Mouse (Mus musculus) G1E (cell line): ENCODE measurements at regions not wholly inside any gene's neighbourhood (a gene's known extent, or its start where the extent isn't known, plus 50 kb on each side); places are given as distances from the start of the nearest gene placed in this dataset.

Experiments used
- ATAC-seq: 2 replicates; pipeline ENCODE4 v1.8.0; 2016; ENCODE audit warnings: mild to moderate bottlenecking; ENCODE audit not compliant: insufficient number of reproducible peaks, poor library complexity, low FRiP score, severe bottlenecking; ENCODE audit errors: extremely low read depth
- DNase-seq: peaks from one replicate; pipeline ENCODE4 v3.0.0; 2012; ENCODE audit warnings: low spot score
- H3K27me3 ChIP-seq: 2 replicates; pipeline ENCODE4 v1.6.1; 2012; ENCODE audit warnings: mild to moderate bottlenecking, low read length, inconsistent platforms; ENCODE audit not compliant: insufficient read depth
- H3K36me3 ChIP-seq: replicated peaks from 2 replicates; pipeline ENCODE3; 2012; ENCODE audit warnings: mild to moderate bottlenecking, inconsistent platforms
- H3K4me1 ChIP-seq: 2 replicates; pipeline ENCODE4 v1.6.1; 2012; ENCODE audit warnings: low read depth, low read length, inconsistent platforms, mixed read lengths; ENCODE audit not compliant: insufficient read depth
- H3K4me3 ChIP-seq: 2 replicates; pipeline ENCODE4 v1.5.1; 2012; ENCODE audit warnings: low read depth, mild to moderate bottlenecking, inconsistent platforms, low read length, moderate library complexity, mixed read lengths
- H3K9me3 ChIP-seq: replicated peaks from 2 replicates; pipeline ENCODE4 v1.6.1; 2012; ENCODE audit warnings: inconsistent platforms
- CTCF ChIP-seq: IDR thresholded peaks from 2 replicates; pipeline ENCODE4 v1.5.1; 2012; ENCODE audit warnings: low read depth, low read length, inconsistent platforms, mixed read lengths
- GATA1 ChIP-seq: IDR thresholded peaks from 2 replicates; pipeline ENCODE4 v1.6.1; 2012; ENCODE audit warnings: borderline replicate concordance, low read length, inconsistent platforms, mixed read lengths
- GATA2 ChIP-seq: IDR thresholded peaks from 2 replicates; pipeline ENCODE4 v1.6.1; 2012; ENCODE audit warnings: low read depth, low read length, inconsistent platforms, borderline replicate concordance
- POLR2AphosphoS5 ChIP-seq: IDR thresholded peaks from 2 replicates; pipeline ENCODE4 v1.6.1; 2012; ENCODE audit warnings: low read depth, low read length, inconsistent platforms; ENCODE audit not compliant: insufficient replicate concordance
- TAL1 ChIP-seq: conservative IDR thresholded peaks from 2 replicates; pipeline ENCODE4 v1.6.1; 2012; ENCODE audit warnings: low read depth, low read length, inconsistent platforms, mixed read lengths

GRCm38 (mm10) chr7:136402688-136403597, 491.5 kb upstream of the Mgmt start:
- H3K4me3 ChIP-seq = no peak overlapping the region
- DNase-seq (no peak), ATAC-seq (no peak)
- H3K9me3 ChIP-seq = peaks cover 65% of the 10 kb centered on the region
- no peak for TF ChIP-seq GATA1
- no peak for TF ChIP-seq GATA2
- no peak for TF ChIP-seq POLR2AphosphoS5
- TF ChIP-seq CTCF = no peak
- no peak for TF ChIP-seq TAL1
- no peaks in the 10 kb centered on the region for H3K4me1 ChIP-seq
- H3K36me3 ChIP-seq = no peaks in the 10 kb centered on the region
- H3K27me3 ChIP-seq = no peaks in the 10 kb centered on the region

GRCm38 (mm10) chr7:136405391-136405790, 489.0 kb upstream of the Mgmt start:
- no peaks in the 10 kb centered on the region for H3K27me3 ChIP-seq
- no peak for TF ChIP-seq POLR2AphosphoS5
- TF ChIP-seq GATA1 = no peak
- TF ChIP-seq CTCF = no peak
- no peak for TF ChIP-seq GATA2
- TF ChIP-seq TAL1 = no peak
- H3K9me3 ChIP-seq = peaks cover 62% of the 10 kb centered on the region
- no peak for ATAC-seq
- H3K4me1 ChIP-seq = no peaks in the 10 kb centered on the region
- no peak overlapping the region for H3K4me3 ChIP-seq
- H3K36me3 ChIP-seq = no peaks in the 10 kb centered on the region
- no peak for DNase-seq

DNA sequence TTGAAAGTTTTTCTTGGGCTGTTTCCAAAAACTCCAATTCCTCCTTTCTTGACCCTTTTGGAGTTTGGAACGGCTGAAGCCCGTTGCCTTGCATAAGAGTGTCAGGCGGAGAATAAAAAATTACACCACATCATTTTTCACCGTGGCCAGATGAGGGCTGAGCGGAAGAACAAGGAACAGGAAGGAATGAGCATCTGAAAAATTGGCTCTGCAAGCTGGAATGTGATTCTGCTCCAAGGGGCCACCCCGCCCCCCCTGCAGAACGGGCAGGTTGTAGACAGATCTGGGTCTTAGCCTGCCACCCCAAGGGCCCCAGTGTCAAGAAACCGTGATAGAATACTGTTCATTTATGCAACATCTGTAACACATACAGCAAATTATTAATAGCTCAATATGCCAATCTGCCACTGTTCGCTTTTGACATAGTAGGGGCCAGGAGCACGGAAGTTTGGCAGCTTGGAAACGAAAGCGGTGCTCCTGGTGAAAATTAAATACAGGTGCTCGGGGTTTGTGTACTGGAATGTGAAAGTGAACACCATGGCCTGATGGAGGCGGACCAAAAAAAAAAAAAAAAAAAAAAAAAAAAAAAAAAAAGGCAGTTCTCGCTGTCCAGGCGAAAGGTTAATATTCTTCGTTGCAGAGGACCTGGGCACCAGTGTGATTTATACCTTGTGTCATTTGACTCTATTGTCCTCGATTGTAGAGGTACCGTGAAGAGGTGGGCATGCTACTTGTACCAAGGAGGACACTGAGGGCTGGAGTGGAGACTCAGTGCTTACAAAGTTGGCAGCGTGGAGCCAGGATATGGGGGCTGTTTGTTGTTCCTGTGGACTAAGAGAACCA, 487.9 kb upstream of the Mgmt start:
- Histone ChIP-seq H3K36me3 (no peaks in the 10 kb centered on the region), H3K9me3 (peaks cover 60% of the 10 kb centered on the region), H3K4me3 (no peak overlapping the region), H3K27me3 (no peaks in the 10 kb centered on the region), H3K4me1 (no peaks in the 10 kb centered on the region)
- DNase-seq = no peak
- no peak for TF ChIP-seq GATA1
- no peak for TF ChIP-seq CTCF
- TF ChIP-seq TAL1 = no peak
- TF ChIP-seq GATA2 = no peak
- no peak for TF ChIP-seq POLR2AphosphoS5
- no peak for ATAC-seq

- no peak for DNase-seq
- no peaks in the 10 kb centered on the region for H3K4me1 ChIP-seq
- ATAC-seq = no peak
- peaks cover 64% of the 10 kb centered on the region for H3K9me3 ChIP-seq
- H3K27me3 ChIP-seq = no peaks in the 10 kb centered on the region
- no peaks in the 10 kb centered on the region for H3K36me3 ChIP-seq
- no peak for TF ChIP-seq GATA2
- TF ChIP-seq POLR2AphosphoS5 = no peak
- no peak for TF ChIP-seq TAL1
- TF ChIP-seq CTCF = no peak
- no peak for TF ChIP-seq GATA1
- no peak overlapping the region for H3K4me3 ChIP-seq
These were observed 479.6 kb upstream of the Mgmt start for GRCm38 (mm10) chr7:136414808-136415207.

DNA sequence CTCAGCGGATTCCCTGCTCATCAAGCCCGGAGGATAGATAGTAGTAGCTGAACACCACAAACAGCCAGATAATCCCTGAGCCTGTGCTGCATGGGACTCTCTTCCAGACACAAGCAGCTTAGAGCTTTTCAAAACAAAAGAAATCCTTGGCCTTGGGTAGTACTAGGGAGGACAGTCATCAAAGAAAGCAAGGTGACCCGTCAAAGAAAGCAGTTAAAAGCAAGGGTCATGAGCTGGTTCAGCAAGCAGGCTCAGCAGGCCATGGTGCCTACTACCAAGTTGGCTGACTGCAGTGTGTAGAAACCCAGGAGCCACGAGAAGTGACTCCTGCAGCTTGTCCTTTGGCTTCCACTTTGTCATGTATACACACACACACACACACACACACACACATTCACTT, 477.1 kb upstream of the Mgmt start:
- ATAC-seq (no peak), DNase-seq (no peak)
- H3K4me1 ChIP-seq = no peaks in the 10 kb centered on the region
- H3K36me3 ChIP-seq = no peaks in the 10 kb centered on the region
- TF ChIP-seq GATA1 (no peak), CTCF (no peak)
- no peaks in the 10 kb centered on the region for H3K27me3 ChIP-seq
- H3K9me3 ChIP-seq = peaks cover 74% of the 10 kb centered on the region
- no peak overlapping the region for H3K4me3 ChIP-seq

DNA sequence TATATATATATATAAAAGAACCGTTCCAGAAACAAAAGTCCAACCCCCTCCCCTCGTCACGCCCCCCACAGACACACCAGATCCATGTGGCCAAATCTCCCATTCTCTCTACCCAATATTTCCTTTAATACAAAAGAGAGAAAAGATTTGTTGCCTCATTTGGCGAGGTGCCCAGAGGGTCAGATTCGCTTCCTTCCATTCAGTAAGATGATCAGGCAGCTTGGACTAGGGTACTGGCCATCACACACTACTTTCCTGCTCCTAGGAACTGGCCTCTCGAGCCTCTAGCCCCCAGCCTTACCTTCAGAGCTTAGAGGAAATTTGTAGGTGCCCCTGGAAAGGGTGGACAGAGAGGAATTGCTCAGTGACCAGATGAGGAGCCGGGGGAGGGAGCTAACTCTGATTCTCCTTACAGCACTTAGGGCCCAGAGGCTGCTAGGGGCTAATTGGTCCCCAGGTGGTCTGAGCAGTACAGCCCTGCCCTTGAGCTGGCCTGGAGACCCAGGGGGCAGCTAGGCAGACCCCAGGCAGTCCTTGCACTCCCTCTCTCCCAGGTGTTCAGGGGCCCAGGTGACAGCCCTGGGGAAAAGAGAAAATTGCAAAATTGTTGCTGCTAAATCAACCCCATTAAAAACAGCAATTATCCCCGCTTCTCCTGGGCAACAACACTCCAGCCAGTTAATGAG, 470.4 kb upstream of the Mgmt start:
- ATAC-seq (no peak), DNase-seq (no peak)
- Histone ChIP-seq H3K4me3 (no peak overlapping the region), H3K27me3 (no peaks in the 10 kb centered on the region), H3K9me3 (peaks cover 68% of the 10 kb centered on the region), H3K36me3 (no peaks in the 10 kb centered on the region), H3K4me1 (no peaks in the 10 kb centered on the region)
- TF ChIP-seq POLR2AphosphoS5 (no peak), CTCF (no peak), GATA1 (no peak)
